Mouse (Mus musculus) layer of hippocampus, adult 9-10 months (tissue): ENCODE data around the gene Rnaseh2a.

ENCODE experiments used
- DNase-seq: peaks from one replicate; pipeline ENCODE4 v3.0.0; 2022; ENCODE audit warnings: low spot score

Rnaseh2a gene

DNA sequence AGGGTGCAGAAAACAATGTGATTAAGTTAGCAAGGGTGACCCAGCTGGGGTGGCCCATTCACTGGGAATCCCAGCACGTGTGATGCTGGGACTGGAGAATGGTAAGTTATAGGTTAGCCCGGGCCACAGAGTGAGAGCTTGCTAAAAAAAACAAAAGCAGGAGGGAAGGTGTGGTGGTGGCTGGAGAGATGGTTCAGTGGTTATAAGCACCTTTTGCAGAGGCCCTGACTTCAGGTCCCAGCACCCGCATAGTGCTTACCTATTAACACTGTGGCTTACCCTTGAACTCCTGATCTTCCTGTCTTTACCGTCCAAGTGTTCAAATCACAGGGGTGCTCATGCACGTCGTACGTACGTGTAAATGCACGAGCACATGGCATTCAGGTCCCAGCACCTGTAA is 62.5 kb downstream of the Rnaseh2a start:
- DNase-seq, result no peak
